Mouse (Mus musculus): ENCODE measurements at regions not wholly inside any gene's neighbourhood (a gene's known extent, or its start where the extent isn't known, plus 50 kb on each side); places are given as distances from the start of the nearest gene placed in this dataset.

DNA sequence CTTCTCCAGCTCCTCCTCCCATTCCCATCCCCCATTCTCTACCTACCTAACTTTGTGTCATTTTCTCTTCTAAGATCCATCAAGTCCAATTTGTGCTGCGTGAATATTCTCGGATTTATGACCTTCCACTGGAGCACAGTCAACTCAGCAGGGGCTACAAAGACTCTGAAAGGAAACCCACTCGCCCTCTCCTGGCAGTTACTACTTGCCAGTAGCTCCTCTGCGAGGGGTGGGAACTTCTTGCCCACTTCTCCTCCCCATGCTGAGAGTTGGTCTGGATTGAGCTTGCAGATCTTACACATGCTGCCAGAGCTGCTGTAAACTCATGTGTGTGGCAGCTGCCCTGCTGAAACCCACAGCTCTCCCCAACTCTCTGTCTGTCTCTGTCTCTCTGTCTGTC is 57.1 kb upstream of the Rad23b start:
- TF ChIP-seq CTCF (IDR thresholded peaks at IDR 0.05; ENCODE audit: low read depth) (no peak), EP300 (IDR thresholded peaks at IDR 0.05; ENCODE audit: low read depth) (no peak)

Data from liver, postnatal 0 days (tissue).